Mouse (Mus musculus) left cerebral cortex, adult 2 months (tissue): ENCODE measurements at regions not wholly inside any gene's neighbourhood (a gene's known extent, or its start where the extent isn't known, plus 50 kb on each side); places are given as distances from the start of the nearest gene placed in this dataset.
A peak's percentile ranks its signal among the peaks of the same experiment; 100 is the strongest.
"Not testable (repeated sequence)": the region's sequence is repeated elsewhere in the genome, so short reads cannot be mapped to it uniquely, and the experiment has no call there.

Experiments
- DNase-seq, 2 experiments: peaks; one replicate each; pipeline ENCODE4 v3.0.0; 2021 to 2022; ENCODE audit warnings: low spot score in 2 of 2, mixed read lengths in 1 of 2; ENCODE audit errors: extremely low spot score in 1 of 2
- H3K27ac ChIP-seq: fragments of 200-600 bp; 2 replicates; pipeline ENCODE4 v1.8.1; 2022
- H3K4me3 ChIP-seq: fragments of 200-600 bp; 2 replicates; pipeline ENCODE4 v1.8.1; 2022
- CTCF ChIP-seq: fragments of 200-600 bp; IDR thresholded peaks from 2 replicates; pipeline ENCODE4 v1.8.1; 2022; ENCODE audit warnings: antibody characterized with exemption, mild to moderate bottlenecking, moderate library complexity
- intact Hi-C: fragments of 180-260 bp; cut with DNase I; formaldehyde crosslinking; loops from one replicate; pipeline ENCODE4 v1.15.1; 2025

- TF ChIP-seq CTCF: no peak
- intact Hi-C loops: loop anchor here (1.0 to 5.0 kb wide), 3 partner anchors 39 to 157 kb away; no protein-coding TSS in a partner anchor
- no peak overlapping the region for H3K4me3 ChIP-seq
- no peak overlapping the region; the same call in 1 of the 2 replicates for H3K27ac ChIP-seq
- DNase-seq: no peak
These were observed 61.6 kb upstream of the Tra2b start for GRCm38 (mm10) chr16:22327386-22327785.

GRCm38 (mm10) chr16:22325161-22325560 lies 59.4 kb upstream of the Tra2b start:
- intact Hi-C loops: loop anchor here (5.0 kb wide), 1 partner anchor 82 kb away; no protein-coding TSS in a partner anchor
- not testable (repeated sequence) for H3K4me3 ChIP-seq

GRCm38 (mm10) chr16:22316251-22316711 lies 50.5 kb upstream of the Tra2b start:
- intact Hi-C loops: no loop called here
- H3K27ac ChIP-seq: peak overlapping the region; percentile 40; the same call in 1 of the 2 replicates
- no peak overlapping the region for H3K4me3 ChIP-seq
- DNase-seq: no peak
- no peak for TF ChIP-seq CTCF

More at GRCm38 (mm10) chr16:22325161-22325560, 59.4 kb upstream of the Tra2b start:
- not testable (repeated sequence) for DNase-seq, H3K27ac ChIP-seq
